Mouse (Mus musculus) lung, adult 2 months (tissue): ENCODE measurements around the gene Gm34653. TPM values are rescaled to one million over a fixed set of nuclear protein-coding genes. Genes with fewer than 3 reads are reported as not detected.
"Not testable (repeated sequence)": the region's sequence is repeated elsewhere in the genome, so short reads cannot be mapped to it uniquely, and the experiment has no call there.

Source experiments
- DNase-seq: peaks from one replicate; pipeline ENCODE4 v3.0.0; 2022
- H3K4me1 ChIP-seq: fragments of 200-500 bp; 2 replicates; pipeline ENCODE4 v1.6.1; 2011; ENCODE audit warnings: low read length; ENCODE audit not compliant: control insufficient read depth, insufficient read depth
- H3K4me3 ChIP-seq: fragments of 200-500 bp; replicated peaks from 2 replicates; pipeline ENCODE3; 2011; ENCODE audit warnings: low read depth, mild to moderate bottlenecking, control low read depth, low read length; ENCODE audit errors: extremely low read depth
- CTCF ChIP-seq: fragments of 200-500 bp; IDR thresholded peaks from 2 replicates; pipeline ENCODE4 v1.5.1; 2011; ENCODE audit warnings: mild to moderate bottlenecking, low read length, control low read depth; ENCODE audit not compliant: insufficient read depth
- POLR2A ChIP-seq: fragments of 200-500 bp; IDR thresholded peaks from 2 replicates; pipeline ENCODE4 v1.6.1; 2011; ENCODE audit warnings: low read depth, mild to moderate bottlenecking, control low read depth, low read length, borderline replicate concordance; ENCODE audit errors: extremely low read depth
- WGBS: fragments of 180-500 bp; shearing (Covaris S2); methylation state at CpG from one replicate; pipeline ENCODE4 v1.1.7; 2018; 5-methylcytosine and 5-hydroxymethylcytosine counted together
- polyA plus RNA-seq: library from polyadenylated mRNA; depleted of rRNA; stranded (reverse); fragments of >200 nt; gene quantifications from 2 replicates; pipeline ENCODE4 v1.2.3, GENCODE M21; 2012

The Gm34653 gene
- polyA plus RNA-seq, 1 experiment, result not detected

DNA sequence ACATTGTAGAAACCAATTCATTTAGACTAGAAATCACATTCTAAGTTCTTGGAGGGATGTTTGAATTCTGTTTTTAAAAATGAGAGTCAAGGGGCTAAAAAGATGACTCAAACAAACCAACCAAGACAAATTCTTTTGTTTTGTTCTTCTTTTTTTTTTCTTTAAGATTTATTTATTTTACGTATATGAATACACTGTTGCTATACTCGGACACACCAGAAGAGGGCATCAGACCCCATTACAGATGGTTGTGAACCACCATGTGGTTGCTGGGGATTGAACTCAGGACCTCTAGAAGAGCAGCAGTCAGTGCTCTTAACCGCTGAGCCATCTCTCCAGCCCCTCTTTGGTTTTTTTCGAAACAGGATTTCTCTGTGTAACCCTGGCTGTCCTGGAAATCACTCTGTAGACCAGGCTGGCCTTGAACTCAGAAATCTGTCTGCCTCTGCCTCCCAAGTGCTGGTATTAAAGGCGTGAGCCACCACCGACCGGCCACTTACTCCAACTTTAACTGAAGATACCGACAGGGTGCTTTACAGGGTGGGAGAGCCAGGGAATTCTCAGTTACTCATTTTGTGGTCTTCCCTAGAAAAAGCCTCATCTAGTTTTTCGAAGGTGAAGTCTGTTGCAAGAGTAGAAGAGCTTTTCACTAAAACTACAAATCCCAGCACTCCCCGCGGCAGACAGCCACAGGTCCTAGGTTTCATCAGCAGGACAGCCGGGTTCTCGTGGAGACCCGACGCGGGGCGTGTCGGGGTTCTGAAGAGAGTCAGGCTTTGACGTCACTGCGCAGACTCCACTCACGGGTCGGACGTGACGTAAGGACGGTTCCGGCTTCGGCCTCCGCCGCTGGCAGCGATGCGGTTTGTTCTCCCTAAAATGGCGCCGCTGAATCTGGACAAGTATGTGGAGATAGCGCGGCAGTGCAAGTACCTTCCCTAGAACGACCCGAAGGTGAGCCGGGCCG, 31.0 kb upstream of the Gm34653 start:
- WGBS, result 6% methylated on average over 39 of the region's 39 CpGs
- Histone ChIP-seq H3K4me1 (peaks cover 11% of the 10 kb centered on the region), H3K4me3 (peak overlapping the region; percentile 91)
- peak; percentile 97 for DNase-seq
- TF ChIP-seq POLR2A (peak; percentile 98), CTCF (no peak)

DNA sequence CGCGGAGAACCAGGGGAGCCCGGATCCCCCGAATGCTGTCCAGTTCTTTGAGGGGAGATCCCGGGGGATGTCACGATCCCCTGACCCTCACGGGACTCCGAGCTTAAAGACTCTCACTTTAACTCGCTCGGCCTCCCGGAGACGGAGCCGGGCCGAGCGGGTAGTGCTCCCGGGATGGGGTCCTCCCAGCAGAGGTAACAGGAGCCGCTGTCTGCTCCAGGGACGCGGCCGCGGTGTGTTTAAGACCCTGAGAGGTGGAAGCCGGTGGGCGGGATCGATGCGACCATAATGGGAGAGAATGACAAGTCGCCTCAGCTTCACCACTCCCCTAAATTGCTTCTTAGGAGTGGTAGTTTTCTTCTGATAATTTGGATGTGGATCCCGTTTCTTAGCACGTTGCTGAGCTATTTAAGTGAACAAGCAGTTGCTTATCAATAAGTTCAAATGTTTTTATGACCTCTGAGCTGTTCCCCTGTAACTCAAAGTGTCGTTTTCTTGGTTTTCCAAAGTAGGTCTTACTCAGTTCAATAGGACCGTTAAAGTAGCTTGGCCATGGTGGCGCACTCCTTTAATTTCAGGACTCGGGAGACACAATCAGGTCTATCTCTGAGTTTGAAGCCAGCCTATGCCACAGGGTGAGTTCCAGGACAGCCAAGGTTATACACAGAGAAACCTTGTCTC, 30.1 kb upstream of the Gm34653 start:
- under 1% methylated on average over 32 of the region's 32 CpGs for WGBS
- Histone ChIP-seq H3K4me3 (peak overlapping the region; percentile 91), H3K4me1 (peaks cover 14% of the 10 kb centered on the region)
- DNase-seq, result not testable (repeated sequence)

DNA sequence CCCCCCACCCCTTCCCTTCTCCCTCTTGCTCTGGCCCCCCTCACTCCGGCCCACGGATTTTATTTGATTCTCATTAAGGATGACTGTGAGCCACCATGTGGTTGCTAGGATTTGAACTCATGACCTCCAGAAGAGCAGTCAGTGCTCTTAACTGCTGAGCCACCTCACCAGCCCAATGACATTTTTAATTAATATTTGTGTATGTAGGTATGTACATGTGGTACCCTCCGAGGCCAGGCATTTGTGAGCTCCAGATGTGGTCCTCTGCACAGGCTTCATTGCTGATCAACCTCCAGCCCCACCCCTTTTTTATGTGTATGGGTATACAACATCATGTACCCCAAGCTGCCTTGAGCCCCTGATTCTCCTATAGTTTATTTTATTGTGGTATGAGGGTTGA, 29.1 kb upstream of the Gm34653 start:
- peaks cover 14% of the 10 kb centered on the region for H3K4me1 ChIP-seq
- DNase-seq, result no peak
- WGBS, result 61% methylated on average over 3 of the region's 3 CpGs
- no peak for TF ChIP-seq CTCF
- no peak for TF ChIP-seq POLR2A
- no peak overlapping the region for H3K4me3 ChIP-seq

DNA sequence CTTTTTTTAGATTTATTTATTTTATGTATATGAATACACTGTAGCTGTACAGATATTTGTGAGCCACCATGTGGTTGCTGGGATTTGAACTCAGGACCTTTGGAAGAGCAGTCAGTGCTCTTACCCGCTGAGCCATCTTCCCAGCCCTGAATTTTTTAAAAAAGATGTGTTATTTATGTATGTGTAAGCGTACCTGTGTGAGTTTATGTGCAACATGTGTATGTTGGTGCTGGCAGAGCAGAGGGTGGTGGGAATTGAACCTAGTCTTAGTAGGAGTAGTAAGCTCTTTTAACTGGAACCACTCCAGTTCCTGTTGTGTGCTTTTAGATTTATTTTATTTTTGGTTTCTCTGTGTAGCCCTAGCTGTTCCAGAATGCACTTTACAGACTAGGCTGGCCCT, 28.6 kb upstream of the Gm34653 start:
- no peak for DNase-seq
- no peak for TF ChIP-seq POLR2A
- WGBS, result 94% methylated on average over 2 of the region's 2 CpGs
- Histone ChIP-seq H3K4me1 (peaks cover 14% of the 10 kb centered on the region), H3K4me3 (no peak overlapping the region)

DNA sequence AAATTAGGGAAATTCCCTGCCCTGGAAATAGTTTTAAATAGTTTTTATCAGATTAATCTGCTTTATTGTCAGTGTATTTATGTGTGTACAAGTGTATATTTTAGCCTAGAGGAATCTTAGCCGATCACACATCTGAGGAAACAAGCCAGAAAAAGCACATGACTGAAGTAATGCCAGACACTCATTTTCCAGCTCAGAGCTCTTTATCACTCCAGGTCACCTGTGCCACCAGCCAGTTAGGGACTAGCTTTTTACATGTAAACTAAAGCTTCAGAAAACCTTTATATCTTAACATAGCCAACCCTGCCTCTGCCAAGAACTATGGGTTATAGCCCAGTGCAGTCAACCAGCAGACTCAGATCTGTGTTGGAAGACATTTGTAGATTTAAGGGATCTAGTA, 28.0 kb upstream of the Gm34653 start:
- Histone ChIP-seq H3K4me3 (no peak overlapping the region), H3K4me1 (peaks cover 14% of the 10 kb centered on the region)
- no peak for DNase-seq
- 16% methylated on average over 1 of the region's 1 CpGs for WGBS
- TF ChIP-seq CTCF (no peak), POLR2A (no peak)

DNA sequence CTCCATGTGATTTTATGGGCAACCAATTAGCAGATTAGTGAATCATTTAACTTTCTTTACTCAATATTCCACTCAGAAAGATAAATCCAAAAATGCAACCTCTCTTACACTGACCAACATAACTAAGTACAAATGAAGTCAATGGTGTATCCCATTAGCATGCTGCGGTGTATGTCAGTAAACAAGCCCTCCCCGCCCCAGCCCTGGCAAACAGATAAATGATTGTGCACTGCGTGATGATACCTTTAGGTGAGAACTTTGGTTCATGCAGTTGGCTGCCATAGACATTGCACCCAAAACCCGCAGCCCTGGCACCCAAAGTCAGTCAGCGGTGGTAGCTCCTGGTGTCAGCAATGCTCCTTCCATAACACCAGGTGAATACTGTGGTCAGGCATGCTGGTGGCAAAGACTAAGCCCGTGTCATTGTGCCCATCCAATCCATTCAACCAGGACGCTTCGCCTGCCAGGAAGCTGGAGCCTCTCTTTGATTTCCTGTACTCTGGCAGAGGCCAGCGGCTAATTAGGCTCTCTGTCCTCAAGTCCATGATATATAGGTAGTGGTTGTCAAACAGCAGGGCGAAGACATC, 27.4 kb upstream of the Gm34653 start:
- Histone ChIP-seq H3K4me3 (no peak overlapping the region), H3K4me1 (peaks cover 14% of the 10 kb centered on the region)
- TF ChIP-seq CTCF (no peak), POLR2A (no peak)
- no peak for DNase-seq
- WGBS, result 78% methylated on average over 10 of the region's 10 CpGs

DNA sequence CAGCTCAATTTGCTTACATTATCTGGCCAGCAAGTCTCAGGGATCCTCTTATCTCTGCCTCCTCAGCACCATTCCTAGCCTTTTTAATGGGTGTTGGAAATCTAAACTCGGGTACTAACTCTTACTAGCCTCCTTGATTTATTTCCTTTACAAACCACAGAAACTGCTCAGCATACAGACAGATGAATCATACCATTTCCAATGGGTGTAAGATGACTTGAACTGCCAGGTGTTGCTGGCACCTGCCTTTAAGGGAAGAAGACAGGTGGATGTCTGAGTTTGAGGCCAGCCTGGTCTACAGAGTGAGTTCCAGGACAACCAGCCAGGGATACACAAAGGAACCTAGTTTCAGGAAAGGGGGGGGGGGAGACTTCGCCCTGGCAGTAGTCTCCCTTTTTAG, 24.8 kb upstream of the Gm34653 start:
- peaks cover 12% of the 10 kb centered on the region for H3K4me1 ChIP-seq
- WGBS, result 45% methylated on average over 2 of the region's 2 CpGs
- H3K4me3 ChIP-seq, result no peak overlapping the region
- TF ChIP-seq POLR2A (no peak), CTCF (no peak)
- no peak for DNase-seq

DNA sequence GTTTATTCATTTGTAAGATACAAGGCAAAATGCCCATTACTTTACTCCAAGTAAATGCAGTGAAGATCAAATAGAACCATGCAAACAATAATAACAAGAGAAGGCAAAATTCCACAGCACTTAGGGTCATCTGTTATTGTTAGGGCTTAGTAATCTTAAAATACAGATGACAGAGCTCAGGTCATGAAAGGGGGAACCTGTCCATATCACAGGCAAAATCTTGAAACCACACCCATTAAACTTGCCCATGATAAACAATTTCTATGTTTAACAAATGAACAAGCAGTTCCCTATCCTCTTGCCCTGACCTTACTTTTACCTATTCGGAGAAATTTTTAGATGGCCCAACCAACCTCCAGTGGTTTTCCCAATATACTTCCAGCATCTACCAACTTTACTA, 23.2 kb upstream of the Gm34653 start:
- TF ChIP-seq POLR2A (no peak), CTCF (no peak)
- DNase-seq, result no peak
- no peak overlapping the region for H3K4me3 ChIP-seq
- peaks cover 8% of the 10 kb centered on the region for H3K4me1 ChIP-seq
- 72% methylated on average over 1 of the region's 1 CpGs for WGBS

DNA sequence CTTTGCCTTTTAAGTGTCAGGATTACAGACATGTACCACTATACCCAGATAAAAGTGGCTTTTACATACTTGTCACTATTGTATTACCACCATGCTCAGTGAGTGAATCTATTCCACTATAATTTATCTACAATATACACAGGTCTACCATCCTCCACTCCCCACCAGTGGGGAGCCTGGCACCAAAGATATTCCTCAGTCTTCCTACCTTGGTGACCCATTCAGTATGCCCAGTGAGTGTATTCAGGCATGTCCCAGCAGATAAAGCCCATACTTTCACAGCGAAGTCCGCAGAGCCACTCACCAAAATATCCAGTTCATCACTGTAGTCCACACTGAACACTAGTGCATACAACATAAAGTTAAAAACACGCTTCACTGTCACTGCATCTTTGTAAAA, 22.0 kb upstream of the Gm34653 start:
- WGBS, result 91% methylated on average over 3 of the region's 3 CpGs
- DNase-seq, result no peak
- Histone ChIP-seq H3K4me3 (no peak overlapping the region), H3K4me1 (peaks cover 3% of the 10 kb centered on the region)
- TF ChIP-seq CTCF (no peak), POLR2A (no peak)

DNA sequence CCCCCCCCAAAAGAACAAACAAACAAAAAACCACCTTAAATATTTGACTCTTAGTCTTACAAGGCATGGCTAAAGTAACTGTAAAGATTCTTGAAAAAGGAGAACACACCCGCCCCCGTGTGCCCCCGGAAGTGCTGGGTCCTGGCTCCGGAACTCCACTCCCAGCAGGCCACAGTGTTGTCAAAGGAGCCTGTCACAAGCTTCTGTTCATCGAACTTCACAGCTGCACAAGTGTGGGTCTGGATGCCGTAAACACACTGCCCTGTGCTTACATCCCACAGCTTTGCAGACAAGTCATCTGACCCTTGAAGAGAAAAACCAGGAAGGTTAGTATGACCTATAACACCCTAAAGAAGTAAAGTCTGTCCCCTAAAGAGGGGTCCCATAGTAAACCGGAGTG, 20.1 kb upstream of the Gm34653 start:
- H3K4me3 ChIP-seq, result no peak overlapping the region
- H3K4me1 ChIP-seq, result no peaks in the 10 kb centered on the region; the same call in none of the 2 replicates
- TF ChIP-seq CTCF (no peak), POLR2A (no peak)
- 67% methylated on average over 7 of the region's 7 CpGs for WGBS
- no peak for DNase-seq

DNA sequence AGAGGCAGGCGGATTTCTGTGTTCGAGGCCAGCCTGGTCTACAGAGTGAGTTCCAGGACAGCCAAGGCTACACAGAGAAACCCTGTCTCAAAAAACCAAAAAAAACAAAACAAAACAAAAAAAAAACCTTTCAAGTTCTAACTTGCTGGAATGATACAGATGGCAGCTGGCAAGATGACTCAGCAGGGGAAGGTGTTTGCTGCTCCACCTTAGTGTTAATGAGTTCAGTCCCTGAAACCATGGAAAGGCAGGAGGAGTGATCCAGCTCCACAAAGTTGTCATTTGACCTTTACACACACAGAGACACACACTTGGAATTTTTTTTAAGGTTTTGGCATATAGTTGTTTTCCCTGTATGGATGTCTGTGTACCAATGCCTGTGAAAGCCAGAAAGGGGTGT, 16.9 kb upstream of the Gm34653 start:
- WGBS, result 93% methylated on average over 2 of the region's 2 CpGs

More for the DNA sequence above, 16.9 kb upstream of the Gm34653 start:
- H3K4me1 ChIP-seq, DNase-seq, H3K4me3 ChIP-seq: not testable (repeated sequence)
